Mouse (Mus musculus) monocyte, adult 5-6 weeks (primary cell): ENCODE measurements around the gene Rnasek. TPM values are rescaled to one million over a fixed set of nuclear protein-coding genes. Genes with fewer than 3 reads are reported as not detected.

Experiments
- ATAC-seq: fragments of 153-309, 156-312 bp; replicated peaks from 2 replicates; pipeline ENCODE4 v1.8.0; 2017; ENCODE audit warnings: mild to moderate bottlenecking; ENCODE audit not compliant: low TSS enrichment, insufficient number of reproducible peaks, severe bottlenecking, poor library complexity, low FRiP score
- total RNA-seq: library from RNA; stranded (forward); fragments of 200-1000, 200-491, 200-594 nt; gene quantifications from 3 replicates; pipeline ENCODE4 v1.2.3, GENCODE M21; 2017

The Rnasek gene
- total RNA-seq, 1 experiment from 2014 or later, result 23.2 TPM

DNA sequence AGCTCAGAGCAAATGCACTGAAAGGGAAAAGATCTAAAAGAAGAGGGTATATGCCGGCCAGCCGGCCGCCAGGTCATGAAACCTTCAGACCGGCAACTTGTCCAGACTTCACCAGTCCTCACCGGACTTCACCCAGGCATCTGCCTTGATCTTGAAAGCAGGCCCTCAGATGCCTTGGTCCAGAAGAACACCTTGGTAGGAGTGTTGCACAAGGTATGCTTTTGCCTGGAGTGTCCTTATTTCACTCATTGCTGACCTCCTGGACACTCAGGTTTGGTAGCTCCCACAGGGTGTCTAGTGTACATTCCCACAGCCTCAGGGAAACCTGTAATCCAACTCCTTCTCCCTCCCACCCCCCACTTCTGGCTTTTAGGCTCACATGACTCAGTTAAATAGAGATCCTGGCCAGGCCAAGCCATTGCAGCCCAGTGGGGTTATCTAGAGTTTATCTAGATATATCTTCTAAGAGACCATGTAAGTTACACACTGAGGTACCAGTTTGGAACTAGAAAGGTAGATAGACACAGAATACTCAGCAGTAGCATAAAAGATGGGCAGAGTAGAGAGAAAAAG lies 39.5 kb downstream of the Rnasek start:
- ATAC-seq, result no peak

DNA sequence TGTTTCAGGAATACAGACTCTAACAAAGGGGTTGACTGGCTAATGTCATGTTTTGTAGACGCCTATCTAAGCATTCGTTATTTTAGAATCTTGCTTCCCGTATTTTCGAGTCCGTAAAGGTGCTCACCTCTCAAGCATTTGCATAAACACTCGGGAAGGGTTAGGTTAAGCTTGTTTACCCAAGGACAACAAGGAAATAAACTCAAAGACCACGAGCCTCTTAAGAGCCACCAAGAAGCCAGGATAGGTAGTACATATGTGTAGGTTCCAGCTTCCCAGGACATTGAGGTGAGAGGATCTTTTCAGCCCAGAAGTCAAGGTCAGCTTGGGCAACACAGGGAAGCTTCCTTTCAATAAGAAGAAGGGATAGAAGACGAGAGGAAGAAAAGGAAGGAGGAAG lies 40.5 kb downstream of the Rnasek start:
- no peak for ATAC-seq

DNA sequence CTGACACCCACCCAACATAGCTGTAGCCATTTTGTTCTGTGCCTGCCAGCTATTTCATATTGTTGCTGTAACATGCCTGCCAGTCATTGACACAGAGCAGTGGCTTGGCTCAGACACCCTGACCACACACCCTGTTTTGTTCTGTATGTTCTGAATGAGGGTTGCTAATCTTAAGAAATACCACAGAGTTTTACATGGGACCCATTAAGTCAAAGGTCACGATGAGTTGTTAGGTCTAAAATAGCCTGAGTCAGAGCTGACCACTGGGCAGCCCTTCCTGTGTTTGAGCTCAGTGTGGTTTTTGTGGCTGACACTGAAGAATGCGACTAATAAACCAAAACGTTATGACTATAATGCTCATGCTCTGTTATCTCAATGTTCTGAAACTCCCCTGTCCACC lies 41.3 kb downstream of the Rnasek start:
- peak; percentile 76 for ATAC-seq

DNA sequence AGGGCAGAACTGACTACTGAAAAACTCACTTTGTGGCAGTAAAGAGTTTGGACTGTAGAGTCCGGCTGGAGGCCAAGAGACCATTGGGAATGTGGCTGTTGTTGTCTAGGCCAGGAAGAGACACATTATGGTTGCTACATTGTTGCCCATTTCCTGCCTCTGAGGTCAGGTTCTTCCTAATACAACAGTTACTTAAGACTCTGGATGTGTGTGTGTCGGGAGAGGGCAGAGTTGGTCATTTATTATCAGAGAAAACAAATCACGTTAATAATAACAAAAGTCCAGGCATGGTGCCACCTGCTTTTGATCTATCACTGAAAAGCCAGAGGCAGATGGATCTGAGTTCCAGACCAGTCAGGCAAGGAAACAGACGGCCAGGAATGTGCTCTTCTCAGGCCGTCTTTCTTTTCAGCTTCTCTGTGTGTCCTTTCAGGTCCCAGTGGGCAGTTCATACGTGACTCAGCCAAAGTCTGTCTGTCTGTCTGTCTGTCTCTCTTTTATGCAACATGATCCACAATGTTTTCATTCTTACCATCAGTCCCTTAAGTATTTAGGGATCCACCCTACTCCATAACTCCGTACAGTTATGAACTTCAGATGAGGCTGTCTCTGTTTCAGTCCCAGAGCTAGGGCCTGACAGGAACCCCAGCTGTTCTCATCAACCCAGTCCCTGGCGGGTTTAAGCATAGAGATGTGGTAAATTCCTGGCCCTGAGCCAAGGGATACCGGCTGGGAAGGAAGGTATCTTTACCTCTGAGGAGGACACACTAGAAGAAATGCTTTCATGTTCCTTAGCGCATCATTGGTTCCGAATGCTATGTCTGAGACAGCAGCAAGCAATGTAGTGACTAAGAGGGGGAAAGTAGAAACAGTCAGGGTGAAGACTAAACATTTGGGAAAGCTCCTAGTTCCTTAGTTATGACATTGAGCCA lies 46.0 kb downstream of the Rnasek start:
- no peak for ATAC-seq

DNA sequence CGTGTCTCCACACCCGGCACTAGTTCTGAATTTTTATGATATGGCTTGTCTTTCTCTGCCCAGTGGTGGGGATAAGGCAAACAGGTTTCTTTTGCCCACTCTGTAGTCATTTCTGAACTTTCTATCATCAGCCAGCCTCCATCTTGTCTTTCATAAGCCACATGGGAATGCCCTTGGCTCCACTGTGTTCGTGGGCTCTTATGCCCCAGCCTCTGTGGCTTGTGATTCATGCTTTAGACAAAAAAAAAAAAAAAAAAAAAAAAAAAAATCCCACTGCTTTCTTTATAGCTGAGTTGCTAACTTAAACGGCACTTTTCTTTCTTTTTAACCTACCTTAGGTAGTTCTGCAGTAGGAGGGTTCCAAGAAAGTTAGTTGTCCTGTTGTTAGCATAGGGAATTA lies 47.5 kb downstream of the Rnasek start:
- no peak for ATAC-seq

DNA sequence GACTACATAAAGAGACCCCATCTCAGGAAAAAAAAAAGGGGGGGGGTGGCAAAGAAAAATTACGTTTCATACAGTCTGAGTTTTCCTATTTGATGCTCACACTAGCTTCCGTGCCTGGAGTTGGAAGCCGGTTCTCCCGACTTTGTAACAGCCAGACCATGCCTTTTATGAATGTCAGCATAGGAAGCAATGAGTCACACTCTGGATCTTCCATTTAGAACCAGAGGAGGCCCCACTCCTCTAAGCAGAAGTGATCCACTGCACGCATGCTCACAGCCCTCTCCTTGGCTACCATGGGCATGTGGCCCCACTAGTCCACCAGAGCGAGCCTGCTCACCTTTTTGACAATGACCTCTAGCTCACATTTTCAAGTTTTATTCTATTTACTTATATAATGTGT lies 48.5 kb downstream of the Rnasek start:
- no peak for ATAC-seq

DNA sequence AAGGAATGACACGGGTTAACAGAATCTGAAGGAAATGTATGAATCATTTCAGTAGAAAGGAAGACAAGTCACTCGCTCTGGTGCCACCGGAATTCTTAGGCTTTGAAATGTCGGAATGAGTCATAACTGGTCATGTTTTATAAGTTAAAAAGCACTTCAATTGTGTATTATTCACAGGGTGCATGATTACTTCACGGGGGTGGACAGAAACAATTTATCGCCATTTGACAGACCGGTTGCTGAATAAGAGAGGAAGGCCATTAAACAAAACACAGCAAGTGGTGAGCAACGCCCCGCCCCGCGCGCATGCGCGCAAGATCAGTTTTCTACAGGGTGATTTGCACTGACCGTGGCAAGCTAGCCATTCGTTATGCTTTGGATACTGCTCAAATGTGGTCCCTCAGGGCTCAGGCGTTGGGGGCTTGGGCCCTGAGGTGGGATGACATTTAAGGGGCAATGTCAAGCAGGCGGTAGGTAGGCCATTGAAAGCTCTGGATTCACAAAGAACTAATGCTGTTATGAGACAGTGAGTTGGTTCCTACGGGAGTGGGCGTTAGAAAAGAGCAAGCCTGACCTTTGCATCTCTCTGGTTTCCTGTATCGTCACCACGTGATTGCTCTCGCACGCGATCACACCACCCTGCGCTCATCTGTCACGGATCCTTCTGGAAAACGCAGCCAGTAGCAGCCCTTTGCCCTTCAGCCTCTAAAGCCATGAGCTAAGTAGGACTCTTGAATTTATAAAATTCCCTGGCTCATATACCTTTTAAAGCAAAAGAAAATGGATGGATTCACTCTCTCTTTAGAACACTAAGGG lies 50.1 kb downstream of the Rnasek start:
- no peak for ATAC-seq

Other genes starting within 250 kb of the Rnasek start
- gene Gabarap, start 248.7 kb downstream of the Rnasek start, total RNA-seq, result 244 to 340 TPM (median 296 TPM) in 3 replicates
- 48.7 to 74.0 TPM (median 57.5 TPM) in 3 replicates for gene Phf23, start 244.1 kb downstream of the Rnasek start, total RNA-seq
- 18.6 to 27.1 TPM (median 19.1 TPM) in 3 replicates for gene Dvl2, start 239.2 kb downstream of the Rnasek start, total RNA-seq
- 46.9 to 64.6 TPM (median 55.3 TPM) in 3 replicates for gene Acadvl, start 224.4 kb downstream of the Rnasek start, total RNA-seq
- gene Dlg4, start 222.9 kb downstream of the Rnasek start, total RNA-seq, result 3.5 to 20.2 TPM (median 6.5 TPM) in 3 replicates
- not detected in 3 replicates for gene Asgr1, start 185.8 kb downstream of the Rnasek start, total RNA-seq
- 2.8 TPM in 1 of 3 replicates, not detected in the others for gene Asgr2, start 147.2 kb downstream of the Rnasek start, total RNA-seq
- gene Mgl2, start 109.5 kb downstream of the Rnasek start, total RNA-seq, result 0.38 to 0.39 TPM in 2 of 3 replicates, not detected in the other
- 5.3 to 21.7 TPM (median 15.6 TPM) in 3 replicates for gene Clec10a, start 83.6 kb downstream of the Rnasek start, total RNA-seq
- gene Slc16a11, start 27.1 kb downstream of the Rnasek start, total RNA-seq, result not detected in 3 replicates
- gene Slc16a13, start 18.8 kb downstream of the Rnasek start, total RNA-seq, result 1.9 to 11.0 TPM (median 3.1 TPM) in 3 replicates
- gene Bcl6b, start 10.0 kb downstream of the Rnasek start, total RNA-seq, result not detected in 3 replicates
- gene 0610010K14Rik, start 1.9 kb downstream of the Rnasek start, total RNA-seq, result 8.1 to 28.1 TPM (median 18.3 TPM) in 3 replicates
- gene Gm21988, start within 50 bp of the Rnasek start, total RNA-seq, result 3.3 to 5.8 TPM in 2 of 3 replicates, not detected in the other
- 0.85 to 26.1 TPM (median 1.6 TPM) in 3 replicates for gene Alox12, start 15.5 kb upstream of the Rnasek start, total RNA-seq
- 2.5 TPM in 1 of 3 replicates, not detected in the others for gene Alox12e, start 82.8 kb upstream of the Rnasek start, total RNA-seq
- gene Alox15, start 112.2 kb upstream of the Rnasek start, total RNA-seq, result 1.6 to 43.2 TPM (median 41.4 TPM) in 3 replicates
- 1.6 to 4.9 TPM (median 2.1 TPM) in 3 replicates for gene Pelp1, start 170.2 kb upstream of the Rnasek start, total RNA-seq
- gene Arrb2, start 192.8 kb upstream of the Rnasek start, total RNA-seq, result 94.2 to 148 TPM (median 113 TPM) in 3 replicates
- gene Med11, start 212.1 kb upstream of the Rnasek start, total RNA-seq, result 37.7 to 56.2 TPM (median 52.1 TPM) in 3 replicates
- gene Zmynd15, start 219.6 kb upstream of the Rnasek start, total RNA-seq, result 0.21 TPM in 1 of 3 replicates, not detected in the others
- 1.6 to 3.5 TPM (median 2.8 TPM) in 3 replicates for gene Cxcl16, start 220.1 kb upstream of the Rnasek start, total RNA-seq